Mouse (Mus musculus) liver, embryonic 15.5 days (tissue): ENCODE data around the gene Trim21. TPM values are rescaled to one million over a fixed set of nuclear protein-coding genes. Genes with fewer than 3 reads are reported as not detected.

Source experiments
- polyA plus RNA-seq: library from polyadenylated mRNA; unstranded; fragments of >200 nt; fragmentation: Nextera tagmentation; extraction: Ambion mirVana; gene quantifications from 2 replicates; pipeline ENCODE4 v1.2.1, GENCODE M21; 2015

Trim21 gene
- polyA plus RNA-seq, 1 experiment from 2014 or later: 0.44 TPM

Other genes with a start within 250 kb of the Trim21 start
- gene Rrm1, start 123.8 kb downstream of the Trim21 start, polyA plus RNA-seq: 171 and 180 TPM in 2 replicates
- 0.23 and 0.46 TPM in 2 replicates for gene Olfr543, start 83.8 kb downstream of the Trim21 start, polyA plus RNA-seq
- gene Olfr544, start 77.2 kb downstream of the Trim21 start, polyA plus RNA-seq: 0.07 TPM in 2 replicates
- gene Olfr545, start 65.9 kb downstream of the Trim21 start, polyA plus RNA-seq: not detected in 2 replicates
- gene Olfr547, start 30.7 kb downstream of the Trim21 start, polyA plus RNA-seq: not detected in 2 replicates
- gene Olfr548-ps1, start 24.6 kb downstream of the Trim21 start, polyA plus RNA-seq: not detected in 2 replicates
- gene Olfr549, start 15.6 kb downstream of the Trim21 start, polyA plus RNA-seq: not detected in 2 replicates
- gene Olfr550, start 6.0 kb upstream of the Trim21 start, polyA plus RNA-seq: not detected in 2 replicates
- not detected in 2 replicates for gene Olfr551, start 26.4 kb upstream of the Trim21 start, polyA plus RNA-seq
- not detected in 2 replicates for gene Olfr552, start 32.3 kb upstream of the Trim21 start, polyA plus RNA-seq
- not detected in 2 replicates for gene Olfr553, start 52.7 kb upstream of the Trim21 start, polyA plus RNA-seq
- gene Olfr554, start 72.9 kb upstream of the Trim21 start, polyA plus RNA-seq: not detected in 2 replicates
- not detected in 2 replicates for gene Olfr555, start 93.3 kb upstream of the Trim21 start, polyA plus RNA-seq
- not detected in 2 replicates for gene Olfr556, start 99.4 kb upstream of the Trim21 start, polyA plus RNA-seq
- gene Trim68, start 121.8 kb upstream of the Trim21 start, polyA plus RNA-seq: 1.5 TPM in 2 replicates
- gene Olfr557, start 130.4 kb upstream of the Trim21 start, polyA plus RNA-seq: not detected in 2 replicates
- not detected in 2 replicates for gene Olfr558, start 136.7 kb upstream of the Trim21 start, polyA plus RNA-seq
- gene Olfr33, start 153.6 kb upstream of the Trim21 start, polyA plus RNA-seq: not detected in 2 replicates
- not detected in 2 replicates for gene Olfr559, start 162.0 kb upstream of the Trim21 start, polyA plus RNA-seq
- gene Olfr560, start 193.9 kb upstream of the Trim21 start, polyA plus RNA-seq: not detected in 2 replicates
- gene Olfr78, start 194.0 kb upstream of the Trim21 start, polyA plus RNA-seq: not detected in 2 replicates
- not detected in 2 replicates for gene Olfr561, start 205.7 kb upstream of the Trim21 start, polyA plus RNA-seq
- gene Olfr564, start 238.0 kb upstream of the Trim21 start, polyA plus RNA-seq: not detected in 2 replicates